Mouse (Mus musculus): ENCODE measurements around the gene Opn5.

- TF ChIP-seq POLR2A (IDR thresholded peaks at IDR 0.05; ENCODE audit: insufficient read length, low read depth) (no peak), MAX (IDR thresholded peaks at IDR 0.05; ENCODE audit: low read depth) (no peak), POLR2AphosphoS2 (IDR thresholded peaks at IDR 0.05; ENCODE audit: insufficient read length, low read depth) (no peak), E2F4 (IDR thresholded peaks at IDR 0.05; ENCODE audit: insufficient read depth) (no peak), USF1 (IDR thresholded peaks at IDR 0.05; ENCODE audit: low read depth) (no peak), MYOG (IDR thresholded peaks at IDR 0.05; ENCODE audit: control insufficient read depth in 1 of 3, insufficient read depth in 1 of 3, insufficient read length in 2 of 3, low read depth in 2 of 3) (no peak)
Observed at GRCm38 (mm10) chr17:42580196-42580595, 31.0 kb downstream of the Opn5 start.
